Mouse (Mus musculus): Measurements from ENCODE around the gene S100a13. TPM values are rescaled to one million over a fixed set of nuclear protein-coding genes. Genes with fewer than 3 reads are reported as not detected.

The S100a13 gene
- 37.3 and 44.1 TPM in 2 replicates for polyA plus RNA-seq (2015; fragmentation: Nextera tagmentation; extraction: Ambion mirVana)

- no peaks in the 10 kb centered on the region for H3K36me3 ChIP-seq (ENCODE audit: control insufficient read depth, insufficient read depth, low read length)
- H3K4me1 ChIP-seq (ENCODE audit: control insufficient read depth, insufficient read depth, low read length), result peaks cover 13% of the 10 kb centered on the region
- H3K9me3 ChIP-seq (replicated peaks; ENCODE audit: control insufficient read depth, low read length), result no peaks in the 10 kb centered on the region
- 4% methylated on average over 25 of the region's 25 CpGs for WGBS
- peak within 1 kb of the TSS; percentile 50 for H3K4me3 ChIP-seq (replicated peaks; ENCODE audit: low read length)
- H3K4me2 ChIP-seq (ENCODE audit: low read depth, low read length), result peak within 1 kb of the TSS; percentile 92
- peak; percentile 63 for ATAC-seq (ENCODE audit: insufficient read depth, low FRiP score)
- 0 out of 2 replicates have a peak, but pooled peaks cover 3% of the 10 kb centered on the region for H3K27me3 ChIP-seq (ENCODE audit: control insufficient read depth, insufficient read depth, low read length)
- H3K9ac ChIP-seq (ENCODE audit: low read length), result peak within 1 kb of the TSS; percentile 73
- H3K27ac ChIP-seq (ENCODE audit: low read length), result peak within 1 kb of the TSS; percentile 76
Observed at GRCm38 (mm10) chr3:90513796-90514590, at the start of gene S100a13, which contains the start of gene S100a1. TSS of gene S100a13 (plus strand) at chr3:90514435. TSS of gene S100a1 (minus strand) at chr3:90514392.

DNA sequence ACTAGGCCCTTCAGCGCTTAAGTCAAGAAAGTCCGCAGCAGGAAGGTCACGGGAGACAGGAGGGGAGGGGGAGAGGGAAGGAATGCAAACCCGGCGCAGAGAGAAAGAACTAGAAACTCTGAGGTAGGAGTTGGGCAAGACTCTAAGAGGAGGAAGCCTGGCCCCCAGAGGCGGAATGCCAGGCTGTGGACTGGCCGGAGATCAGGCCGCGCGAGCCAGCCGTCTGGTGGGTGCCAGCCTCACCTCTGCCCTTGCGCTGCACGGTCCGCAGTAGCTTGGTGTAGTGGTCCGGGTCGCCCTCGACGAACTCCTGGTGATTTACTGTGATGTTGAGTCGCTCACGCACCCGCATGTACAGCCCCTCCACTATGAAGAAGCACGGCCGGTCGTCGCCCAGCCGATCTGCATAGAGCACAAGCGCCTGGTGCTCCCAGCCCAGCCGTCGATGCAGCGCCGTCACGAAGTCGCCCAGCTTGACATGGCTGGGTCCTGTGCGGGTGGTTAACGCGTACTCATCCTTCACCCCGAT is 49.6 kb upstream of the S100a13 start:
- H3K36me3 ChIP-seq (ENCODE audit: control insufficient read depth, insufficient read depth, low read length), result no peaks in the 10 kb centered on the region
- no peak for ATAC-seq (ENCODE audit: insufficient read depth, low FRiP score)
- H3K4me2 ChIP-seq (ENCODE audit: low read depth, low read length), result peak overlapping the region; percentile 99
- H3K9ac ChIP-seq (ENCODE audit: low read length), result peak overlapping the region; percentile 70
- peaks cover 6% of the 10 kb centered on the region; the same call in 1 of the 2 replicates for H3K4me1 ChIP-seq (ENCODE audit: control insufficient read depth, insufficient read depth, low read length)
- 17% methylated on average over 37 of the region's 37 CpGs for WGBS
- peaks cover 22% of the 10 kb centered on the region for H3K27me3 ChIP-seq (ENCODE audit: control insufficient read depth, insufficient read depth, low read length)
- H3K4me3 ChIP-seq (replicated peaks; ENCODE audit: low read length), result peak overlapping the region; percentile 62
- no peak overlapping the region for H3K27ac ChIP-seq (ENCODE audit: low read length)
- H3K9me3 ChIP-seq (replicated peaks; ENCODE audit: control insufficient read depth, low read length), result no peaks in the 10 kb centered on the region

GRCm38 (mm10) chr3:90465081-90465685 is 49.1 kb upstream of the S100a13 start:
- 1% methylated on average over 75 of the region's 75 CpGs for WGBS
- H3K27ac ChIP-seq (ENCODE audit: low read length), result no peak overlapping the region

GRCm38 (mm10) chr3:90465686-90466310 is 48.4 kb upstream of the S100a13 start, which contains the start of gene Npr1:
TSS of gene Npr1 (minus strand) at chr3:90465866.
- peaks cover 22% of the 10 kb centered on the region for H3K27me3 ChIP-seq (ENCODE audit: control insufficient read depth, insufficient read depth, low read length)
- WGBS, result 0% methylated on average over 36 of the region's 49 CpGs

More at GRCm38 (mm10) chr3:90465081-90465685, 49.1 kb upstream of the S100a13 start:
- no peaks in the 10 kb centered on the region for H3K9me3 ChIP-seq (replicated peaks; ENCODE audit: control insufficient read depth, low read length)
- ATAC-seq (ENCODE audit: insufficient read depth, low FRiP score), result 0 out of 2 replicates have a peak, but pooled peaks have one; percentile 16
- H3K4me2 ChIP-seq (ENCODE audit: low read depth, low read length), result peak overlapping the region; percentile 99
- H3K9ac ChIP-seq (ENCODE audit: low read length), result peak overlapping the region; percentile 70
- peaks cover 6% of the 10 kb centered on the region; the same call in 1 of the 2 replicates for H3K4me1 ChIP-seq (ENCODE audit: control insufficient read depth, insufficient read depth, low read length)
- no peaks in the 10 kb centered on the region for H3K36me3 ChIP-seq (ENCODE audit: control insufficient read depth, insufficient read depth, low read length)
- H3K27me3 ChIP-seq (ENCODE audit: control insufficient read depth, insufficient read depth, low read length), result peaks cover 22% of the 10 kb centered on the region
- H3K4me3 ChIP-seq (replicated peaks; ENCODE audit: low read length), result peak overlapping the region; percentile 62

GRCm38 (mm10) chr3:90466311-90466766 is 47.9 kb upstream of the S100a13 start:
- no peak overlapping the region for H3K27ac ChIP-seq (ENCODE audit: low read length)
- WGBS, result 0% methylated on average over 15 of the region's 15 CpGs
- peak overlapping the region; percentile 70 for H3K9ac ChIP-seq (ENCODE audit: low read length)
- H3K36me3 ChIP-seq (ENCODE audit: control insufficient read depth, insufficient read depth, low read length), result no peaks in the 10 kb centered on the region
- peaks cover 22% of the 10 kb centered on the region for H3K27me3 ChIP-seq (ENCODE audit: control insufficient read depth, insufficient read depth, low read length)
- peak overlapping the region; percentile 62 for H3K4me3 ChIP-seq (replicated peaks; ENCODE audit: low read length)
- H3K9me3 ChIP-seq (replicated peaks; ENCODE audit: control insufficient read depth, low read length), result no peaks in the 10 kb centered on the region
- ATAC-seq (ENCODE audit: insufficient read depth, low FRiP score), result peak; percentile 23; the same call in 1 of the 2 replicates
- peaks cover 6% of the 10 kb centered on the region; the same call in 1 of the 2 replicates for H3K4me1 ChIP-seq (ENCODE audit: control insufficient read depth, insufficient read depth, low read length)
- H3K4me2 ChIP-seq (ENCODE audit: low read depth, low read length), result peak overlapping the region; percentile 99

More at GRCm38 (mm10) chr3:90465686-90466310, 48.4 kb upstream of the S100a13 start, which contains the start of gene Npr1:
- H3K9ac ChIP-seq (ENCODE audit: low read length), result peak within 1 kb of the TSS; percentile 70
- peak; percentile 32; the same call in 1 of the 2 replicates for ATAC-seq (ENCODE audit: insufficient read depth, low FRiP score)
- peak within 1 kb of the TSS; percentile 99 for H3K4me2 ChIP-seq (ENCODE audit: low read depth, low read length)
- no peaks in the 10 kb centered on the region for H3K36me3 ChIP-seq (ENCODE audit: control insufficient read depth, insufficient read depth, low read length)
- H3K4me3 ChIP-seq (replicated peaks; ENCODE audit: low read length), result peak within 1 kb of the TSS; percentile 62
- H3K9me3 ChIP-seq (replicated peaks; ENCODE audit: control insufficient read depth, low read length), result no peaks in the 10 kb centered on the region
- H3K4me1 ChIP-seq (ENCODE audit: control insufficient read depth, insufficient read depth, low read length), result peaks cover 6% of the 10 kb centered on the region; the same call in 1 of the 2 replicates
- H3K27ac ChIP-seq (ENCODE audit: low read length), result no peak within 1 kb of the TSS

DNA sequence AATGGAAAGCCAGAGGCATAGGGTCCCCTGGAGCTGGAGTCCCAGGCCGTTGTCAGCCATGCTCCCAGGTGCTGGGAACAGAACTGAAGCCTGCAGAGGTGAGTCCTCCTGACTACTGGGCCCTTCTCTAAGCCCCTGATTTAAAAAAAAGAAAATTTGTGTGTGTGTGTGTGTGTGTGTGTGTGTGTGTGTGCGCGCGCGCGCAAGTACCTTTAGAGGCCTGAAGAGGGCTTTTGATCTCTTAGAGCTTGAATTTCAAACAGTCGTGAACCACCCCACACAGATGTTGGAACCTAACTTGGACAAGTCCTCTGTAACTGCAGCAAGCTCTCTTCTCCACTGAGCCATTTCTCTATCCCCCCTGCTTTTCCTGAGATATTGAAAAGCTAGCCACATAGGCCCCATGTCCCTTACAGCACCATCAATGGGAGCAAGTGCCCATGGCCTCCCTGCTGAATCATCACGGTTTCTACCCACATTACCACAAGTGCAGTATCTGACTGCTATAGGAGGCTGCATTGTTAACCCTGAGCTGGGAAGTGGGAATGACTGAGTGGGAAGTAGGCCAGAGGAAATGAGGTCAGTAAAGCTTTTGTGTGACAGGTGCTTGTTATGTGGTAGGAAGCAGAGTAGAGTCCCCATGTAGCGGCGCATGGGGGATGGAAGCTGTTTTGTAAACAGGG is 46.5 kb upstream of the S100a13 start:
- no peak for ATAC-seq (ENCODE audit: insufficient read depth, low FRiP score)
- H3K9ac ChIP-seq (ENCODE audit: low read length), result no peak overlapping the region
- no peak overlapping the region for H3K27ac ChIP-seq (ENCODE audit: low read length)
- no peak overlapping the region for H3K4me3 ChIP-seq (replicated peaks; ENCODE audit: low read length)
- peaks cover 6% of the 10 kb centered on the region; the same call in 1 of the 2 replicates for H3K4me1 ChIP-seq (ENCODE audit: control insufficient read depth, insufficient read depth, low read length)
- no peaks in the 10 kb centered on the region for H3K36me3 ChIP-seq (ENCODE audit: control insufficient read depth, insufficient read depth, low read length)
- peaks cover 22% of the 10 kb centered on the region for H3K27me3 ChIP-seq (ENCODE audit: control insufficient read depth, insufficient read depth, low read length)
- 90% methylated on average over 10 of the region's 10 CpGs for WGBS
- H3K4me2 ChIP-seq (ENCODE audit: low read depth, low read length), result no peak overlapping the region
- no peaks in the 10 kb centered on the region for H3K9me3 ChIP-seq (replicated peaks; ENCODE audit: control insufficient read depth, low read length)

- no peak overlapping the region for H3K4me3 ChIP-seq (replicated peaks; ENCODE audit: low read length)
- no peak overlapping the region for H3K27ac ChIP-seq (ENCODE audit: low read length)
- H3K4me2 ChIP-seq (ENCODE audit: low read depth, low read length), result no peak overlapping the region
- peaks cover 5% of the 10 kb centered on the region; the same call in 1 of the 2 replicates for H3K4me1 ChIP-seq (ENCODE audit: control insufficient read depth, insufficient read depth, low read length)
- H3K27me3 ChIP-seq (ENCODE audit: control insufficient read depth, insufficient read depth, low read length), result no peaks in the 10 kb centered on the region
- 24% methylated on average over 3 of the region's 3 CpGs for WGBS
- no peaks in the 10 kb centered on the region for H3K36me3 ChIP-seq (ENCODE audit: control insufficient read depth, insufficient read depth, low read length)
- H3K9ac ChIP-seq (ENCODE audit: low read length), result no peak overlapping the region
- no peak for ATAC-seq (ENCODE audit: insufficient read depth, low FRiP score)
- no peaks in the 10 kb centered on the region for H3K9me3 ChIP-seq (replicated peaks; ENCODE audit: control insufficient read depth, low read length)
Observed at GRCm38 (mm10) chr3:90472213-90472612, 42.0 kb upstream of the S100a13 start.

DNA sequence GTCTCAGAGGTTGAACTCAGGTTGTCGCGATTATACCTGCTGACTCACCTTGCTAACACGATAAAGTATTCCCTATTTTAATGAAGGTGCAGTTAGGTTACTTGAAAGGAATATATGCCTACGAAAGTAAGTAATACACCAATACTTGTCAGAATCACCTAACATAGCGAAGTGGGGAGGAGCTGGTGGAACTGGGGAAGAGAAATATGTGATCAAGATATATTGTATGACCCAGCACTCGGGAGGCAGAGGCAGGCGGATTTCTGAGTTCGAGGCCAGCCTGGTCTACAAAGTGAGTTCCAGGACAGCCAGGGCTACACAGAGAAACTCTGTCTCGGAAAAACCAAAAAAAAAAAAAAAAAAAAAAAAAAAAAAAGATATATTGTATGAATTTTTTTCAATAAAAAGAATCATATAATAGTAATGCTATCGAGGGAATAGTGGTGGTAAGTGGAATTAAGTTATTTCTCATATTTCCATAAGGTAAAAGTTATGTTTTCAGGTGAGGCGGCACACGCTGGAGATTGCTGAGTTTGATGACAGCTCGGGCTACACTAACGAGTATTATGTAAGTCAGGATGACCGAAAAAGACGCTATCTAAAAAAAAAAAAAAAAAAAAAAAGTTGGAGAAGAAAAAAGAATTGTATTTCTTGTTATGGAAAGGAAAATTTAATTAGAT is 38.9 kb upstream of the S100a13 start:
- Histone ChIP-seq H3K9ac (ENCODE audit: low read length) (no peak overlapping the region), H3K9me3 (replicated peaks; ENCODE audit: control insufficient read depth, low read length) (no peaks in the 10 kb centered on the region), H3K4me2 (ENCODE audit: low read depth, low read length) (peak overlapping the region; percentile 49), H3K4me1 (ENCODE audit: control insufficient read depth, insufficient read depth, low read length) (peaks cover 7% of the 10 kb centered on the region; the same call in 1 of the 2 replicates), H3K36me3 (ENCODE audit: control insufficient read depth, insufficient read depth, low read length) (peaks cover 6% of the 10 kb centered on the region), H3K27ac (ENCODE audit: low read length) (no peak overlapping the region), H3K27me3 (ENCODE audit: control insufficient read depth, insufficient read depth, low read length) (no peaks in the 10 kb centered on the region), H3K4me3 (replicated peaks; ENCODE audit: low read length) (peak overlapping the region; percentile 45)
- 33% methylated on average over 15 of the region's 16 CpGs for WGBS
- ATAC-seq (ENCODE audit: insufficient read depth, low FRiP score), result no peak

All from stomach, embryonic 16.5 days (tissue).